ENCODE assay signal across 21 mouse cellular contexts in genomic region chr9:109111591-109111990, GRCm38 (mm10). TPM values are rescaled to one million over a fixed set of nuclear protein-coding genes. Genes with fewer than 3 reads are reported as not detected.
"Had no signal": no experiment of that assay in that cellular context is flagged by ENCODE, and none has a peak within 500 bp of the region (broad histone marks: within the 10 kb centered on the region; RNA-seq: fewer than 3 reads in every experiment).

No protein-coding gene starts in this region.

- H3K4me3 ChIP-seq: limb, embryonic 15.5 days; liver, embryonic 12.5 days; midbrain, embryonic 10.5 days; myocyte; neural tube, embryonic 12.5 days had no signal

- DNase-seq: kidney, adult 18-20 months; lung, embryonic 14.5 days; lung, postnatal 10 days; midbrain, embryonic 14.5 days; retina, postnatal 1 day; right cerebral cortex, postnatal 4 days; spleen, adult 18-20 months had no signal

- ATAC-seq: liver, embryonic 12.5 days had no signal

- H3K4me1 ChIP-seq: liver, embryonic 12.5 days; midbrain, embryonic 10.5 days had no signal

- H3K9me3 ChIP-seq: limb, embryonic 15.5 days; liver, embryonic 12.5 days; midbrain, embryonic 10.5 days; neural tube, embryonic 12.5 days had no signal

- H3K27me3 ChIP-seq: limb, embryonic 15.5 days; liver, embryonic 12.5 days; neural tube, embryonic 12.5 days had no signal

RNA-seq across cellular contexts. Expression of gene Fbxw21, which starts 50.2 kb away (rescaled TPM):
- total RNA-seq: layer of hippocampus, postnatal 25 days; left cerebral cortex, adult 8-10 months; left cerebral cortex, postnatal 25 days; megakaryocyte, adult 5-6 weeks had no signal
- polyA plus RNA-seq: kidney, embryonic 14.5 days; limb, embryonic 11.5 days; limb, embryonic 15.5 days; liver, embryonic 12.5 days; liver, embryonic 16.5 days; lung, embryonic 14.5 days; midbrain, embryonic 10.5 days; midbrain, embryonic 14.5 days; myocyte; neural tube, embryonic 12.5 days; stomach, embryonic 14.5 days; thymus, postnatal 0 days had no signal
